Mouse (Mus musculus) cerebellum, adult 18-20 months (tissue): ENCODE measurements around the gene Ptger1.

Experiments
- DNase-seq, 2 experiments: peaks; one replicate each; pipeline ENCODE4 v3.0.0; 2021

The Ptger1 gene

DNA sequence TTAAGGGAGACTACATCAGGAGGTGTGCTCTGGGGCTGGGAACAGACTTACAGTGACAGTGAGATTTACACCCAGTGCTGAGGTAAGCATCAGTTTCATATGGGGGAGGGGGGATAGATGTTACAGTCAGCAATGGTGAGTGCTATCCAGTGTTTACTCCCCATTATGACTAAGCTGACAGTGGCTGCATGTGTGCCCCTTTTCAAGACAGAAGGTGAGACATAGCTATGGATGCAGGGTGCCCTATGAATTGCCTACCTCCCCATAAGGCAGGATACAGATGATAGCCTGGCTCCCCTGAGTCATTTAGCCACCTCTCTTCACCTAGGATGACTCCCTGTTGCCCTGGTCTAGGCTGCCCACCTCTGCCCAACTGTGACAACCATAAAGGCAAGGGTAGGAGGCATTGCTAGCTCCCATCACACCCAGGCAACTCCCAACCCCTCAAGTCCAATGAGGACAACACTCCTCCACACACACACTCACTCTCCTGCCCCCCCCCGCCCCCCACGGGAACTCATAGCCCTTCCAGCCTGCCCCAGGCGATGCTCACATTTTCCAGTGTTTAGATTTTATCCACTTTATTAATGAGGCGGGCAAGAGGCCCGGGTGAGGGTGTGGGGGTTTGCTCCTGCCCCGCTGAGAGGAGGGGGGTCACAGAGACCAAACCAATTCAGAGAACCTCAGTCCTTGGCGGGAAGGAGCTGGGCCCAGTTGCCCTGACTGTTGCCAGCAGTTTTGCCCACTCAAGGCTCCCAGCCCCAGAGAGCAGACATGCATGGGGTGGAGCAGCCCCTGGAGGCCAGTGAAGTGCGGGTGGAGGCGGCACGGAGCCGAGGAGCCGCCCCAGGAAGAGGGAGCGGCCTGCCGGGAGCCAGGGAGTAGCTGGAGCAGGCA is at the start of gene Ptger1:
Gene Ptger1 (plus strand): TSS at position 710 of the 897 bp plus-strand sequence.
- DNase-seq: peak in 1 of 2 experiments; percentile 19

DNA sequence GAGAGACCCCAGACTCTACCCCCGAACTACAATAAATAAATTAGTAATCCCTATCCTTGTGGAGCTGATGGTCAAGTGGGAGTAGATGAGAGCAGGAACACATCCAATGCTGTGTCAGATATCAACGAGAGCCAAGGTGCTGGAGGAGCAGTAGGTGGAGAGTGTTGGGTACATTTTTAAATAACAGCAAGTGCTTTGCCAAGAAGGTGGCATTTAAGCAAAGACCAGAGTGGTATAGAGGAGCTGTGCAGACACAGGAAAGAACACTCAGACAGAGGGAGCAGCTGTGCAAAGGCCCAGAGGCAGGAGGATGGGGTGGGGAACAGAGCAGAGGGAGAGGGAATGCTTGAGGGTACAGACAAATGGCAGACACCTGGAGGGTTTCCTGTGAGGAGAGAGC is 49.4 kb upstream of the Ptger1 start:
- no peak for DNase-seq

DNA sequence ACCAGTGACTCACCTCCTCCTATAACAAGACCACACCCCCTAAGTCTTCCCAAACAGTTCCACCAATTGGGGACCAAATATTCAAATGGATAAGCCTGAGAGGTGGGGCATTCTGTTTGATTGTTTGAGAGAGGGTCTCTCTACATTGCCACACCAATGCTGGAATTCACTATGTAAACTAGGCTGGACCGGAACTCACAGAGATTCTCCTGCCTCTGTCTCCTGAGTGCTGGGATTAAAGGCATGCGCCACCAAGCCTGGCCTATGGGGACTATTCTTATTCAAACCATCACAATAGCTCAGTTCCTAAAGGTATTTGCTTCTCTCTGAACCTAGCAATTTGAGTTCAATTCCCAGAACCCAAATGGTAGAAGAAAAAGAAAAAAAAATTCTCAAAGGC is 47.9 kb upstream of the Ptger1 start:
- DNase-seq: no peak

DNA sequence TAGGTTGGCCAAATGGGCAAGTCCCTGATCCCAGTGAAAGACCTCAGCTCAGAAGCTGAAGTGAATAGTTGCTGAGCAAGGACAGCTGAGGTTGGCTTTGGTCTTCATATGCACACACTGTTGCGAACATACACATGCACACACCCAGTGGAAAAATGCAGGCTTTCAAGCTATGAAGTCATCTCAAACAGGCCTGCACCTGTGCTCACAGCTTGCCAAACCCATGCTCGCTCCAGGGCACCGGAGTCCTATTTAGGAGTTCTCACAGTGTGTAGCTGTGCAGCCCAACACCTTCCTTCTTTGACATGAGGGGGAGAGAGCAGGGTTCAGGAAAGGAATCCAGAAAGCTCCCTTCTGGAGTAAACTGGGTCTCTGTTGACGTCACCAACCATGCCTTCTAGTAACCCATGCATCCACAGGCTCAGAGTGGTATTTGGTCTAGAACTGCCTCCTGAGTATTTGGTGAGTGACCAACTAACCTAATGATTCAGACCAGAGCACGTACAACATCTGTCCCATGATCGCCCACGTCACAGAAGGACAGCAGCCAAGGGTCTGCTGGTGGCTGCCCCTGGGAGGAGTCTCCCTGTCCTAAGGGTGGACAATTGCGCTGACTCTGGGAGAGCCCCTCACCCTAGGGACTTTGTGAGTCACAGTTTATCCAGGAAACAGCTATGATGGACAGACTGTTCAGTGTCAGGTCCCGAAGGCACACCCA is 46.8 kb upstream of the Ptger1 start:
- no peak for DNase-seq

DNA sequence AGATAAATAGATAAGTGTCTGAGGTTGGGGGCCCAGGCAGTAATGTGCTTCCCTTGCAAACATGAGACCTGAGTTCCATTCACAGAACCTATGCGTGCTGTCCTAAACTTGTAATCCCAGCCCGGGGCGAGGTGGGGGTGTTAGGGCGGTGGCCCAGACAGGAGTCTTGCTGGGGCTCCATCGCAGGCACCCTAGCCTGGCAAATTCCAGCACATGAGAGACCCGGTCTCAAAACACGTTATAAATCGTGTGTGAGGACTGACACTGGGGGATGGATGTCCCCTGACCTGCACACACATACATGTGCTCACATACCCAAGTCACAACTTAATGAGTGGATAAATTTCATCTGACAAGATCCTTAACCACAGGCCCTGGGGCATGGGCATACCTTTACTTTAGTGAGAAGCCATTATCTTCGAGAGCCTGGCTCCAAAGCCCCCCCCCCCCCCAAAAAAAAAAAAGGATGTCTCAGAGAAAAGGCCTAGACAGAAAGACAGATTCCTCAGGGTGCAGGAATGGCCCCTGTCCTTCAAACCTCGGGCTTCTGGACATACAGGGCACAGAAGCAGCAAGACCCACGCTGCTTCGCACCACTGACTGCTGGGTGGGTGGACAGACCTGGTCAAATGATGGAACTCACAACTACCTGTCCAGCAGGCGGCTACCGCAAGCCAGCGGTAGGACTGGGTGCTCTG is 44.6 kb upstream of the Ptger1 start:
- DNase-seq: no peak

DNA sequence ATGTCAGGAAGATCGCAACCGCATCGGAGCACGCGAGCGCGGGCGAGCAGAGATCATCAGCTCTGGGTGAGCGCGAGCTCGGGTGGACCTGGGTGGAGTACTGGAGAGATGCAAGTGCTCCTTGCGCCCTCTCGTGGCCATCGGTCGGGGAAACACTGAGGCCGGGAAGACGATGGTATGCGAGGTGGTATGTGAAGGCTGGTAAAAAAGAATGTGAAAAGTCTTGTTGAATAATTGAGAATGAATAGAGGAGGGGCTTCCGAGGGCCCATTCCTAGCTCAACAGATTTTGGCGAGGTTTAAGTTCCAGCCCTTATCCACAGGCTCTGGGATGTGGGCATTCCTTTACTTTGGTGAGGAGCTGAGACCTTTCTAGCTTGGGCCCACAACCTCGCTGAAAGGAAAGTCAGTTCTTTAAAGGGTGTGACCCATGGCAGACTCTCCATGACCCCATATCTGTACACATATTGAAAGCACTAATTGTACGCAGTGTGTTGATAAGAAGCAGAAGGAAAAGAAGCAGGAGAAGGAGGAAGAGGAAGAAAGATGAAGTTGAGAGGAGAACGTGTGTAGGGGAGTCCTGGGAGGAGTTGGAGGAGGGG is 44.0 kb upstream of the Ptger1 start:
- DNase-seq: peak; percentile 95

DNA sequence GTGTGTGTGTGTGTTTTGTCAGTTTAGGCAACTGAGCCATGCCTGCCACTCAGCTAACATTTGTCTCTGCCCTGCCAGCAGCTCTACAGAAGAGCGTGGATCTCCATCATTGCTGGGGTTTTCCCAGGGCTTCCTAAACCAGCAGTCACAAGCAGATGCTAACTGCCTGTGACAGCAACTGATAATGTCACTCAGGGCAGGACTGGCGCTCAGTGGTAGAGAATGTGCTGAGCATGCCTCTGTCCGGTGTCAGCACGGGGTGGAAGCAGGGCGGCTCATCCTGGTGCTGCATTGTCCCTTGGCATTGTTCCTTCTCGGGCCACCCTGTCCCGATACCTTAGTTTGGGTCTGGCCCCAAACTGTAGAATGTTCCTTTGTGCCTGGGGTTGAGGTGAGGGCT is 42.9 kb upstream of the Ptger1 start:
- DNase-seq: no peak

DNA sequence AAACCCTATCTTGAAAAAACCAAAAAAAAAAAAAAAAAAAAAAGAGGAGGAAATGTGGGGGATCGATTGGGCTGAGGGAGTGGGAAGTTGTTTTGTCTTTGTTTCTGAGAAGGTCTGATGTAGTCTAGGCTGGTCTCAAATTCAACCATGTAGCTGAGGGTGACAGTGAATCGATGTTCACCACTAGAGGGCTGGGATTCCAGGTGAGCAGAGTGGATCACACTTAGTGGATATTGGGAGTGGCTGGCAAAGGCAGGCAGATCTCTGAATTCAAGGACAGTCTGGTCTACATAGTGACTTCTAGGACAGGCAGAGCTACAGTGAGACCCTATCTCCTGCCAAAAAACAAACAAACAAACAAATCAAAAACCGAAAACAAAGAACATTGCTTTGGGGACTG is 41.7 kb upstream of the Ptger1 start:
- DNase-seq: peak; percentile 39 to 49

DNA sequence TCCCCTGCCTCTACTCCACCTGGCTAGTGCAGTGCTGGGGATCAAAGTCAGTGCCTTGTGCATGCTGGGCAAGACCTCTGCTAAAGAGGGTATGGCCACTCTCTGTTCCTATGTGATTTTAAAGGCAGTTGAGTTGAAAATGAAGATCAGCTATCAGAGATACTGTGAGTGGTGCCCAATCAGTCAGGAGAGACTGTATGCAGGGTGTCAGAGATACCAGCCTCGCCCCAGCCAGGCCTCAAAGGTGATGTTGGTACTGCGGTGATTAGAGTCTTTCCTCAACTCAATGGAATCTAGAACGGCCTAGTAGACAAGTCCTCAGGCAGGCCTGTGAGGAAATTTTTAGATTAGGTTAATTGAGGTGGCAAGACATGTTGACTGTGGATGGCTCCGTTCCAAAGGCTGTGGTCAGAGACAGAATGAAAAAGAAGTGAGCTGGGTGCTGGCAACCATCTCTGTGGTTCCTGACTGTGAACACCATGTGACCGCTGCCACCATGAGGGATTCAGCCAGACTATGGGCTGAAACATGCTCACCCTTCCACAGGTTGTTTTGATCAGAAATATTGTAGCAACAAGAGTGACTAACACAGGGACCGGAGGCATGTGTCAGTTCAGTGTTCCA is 40.7 kb upstream of the Ptger1 start:
- no peak for DNase-seq

DNA sequence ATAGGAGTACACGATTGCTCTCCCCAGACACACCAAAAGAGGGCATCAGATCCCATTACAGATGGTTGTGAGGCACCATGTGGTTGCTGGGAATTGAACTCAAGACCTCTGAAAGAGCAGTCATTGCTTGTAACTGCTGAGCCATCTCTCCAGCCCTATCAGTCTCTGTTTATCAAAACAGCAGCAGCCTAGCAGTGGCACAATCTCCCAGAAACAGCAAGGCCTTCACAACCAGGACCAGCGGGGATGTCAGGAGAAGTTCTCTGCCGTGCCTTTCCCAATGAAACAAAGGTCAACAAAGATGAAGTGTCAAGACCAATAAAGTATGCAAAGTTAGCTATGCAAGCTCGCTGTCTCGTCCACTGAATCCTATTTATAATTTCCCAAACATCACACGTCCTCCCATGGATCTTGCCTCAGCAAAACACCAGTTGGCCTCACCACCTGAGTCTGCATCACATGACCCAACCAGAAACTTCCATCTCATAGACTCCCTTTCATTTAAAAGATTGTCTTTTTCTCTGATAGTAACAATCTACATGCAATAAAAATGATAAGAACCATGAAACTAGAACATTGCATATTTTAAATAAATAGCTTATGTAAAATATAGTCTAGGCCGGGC is 34.3 kb upstream of the Ptger1 start:
- no peak for DNase-seq

DNA sequence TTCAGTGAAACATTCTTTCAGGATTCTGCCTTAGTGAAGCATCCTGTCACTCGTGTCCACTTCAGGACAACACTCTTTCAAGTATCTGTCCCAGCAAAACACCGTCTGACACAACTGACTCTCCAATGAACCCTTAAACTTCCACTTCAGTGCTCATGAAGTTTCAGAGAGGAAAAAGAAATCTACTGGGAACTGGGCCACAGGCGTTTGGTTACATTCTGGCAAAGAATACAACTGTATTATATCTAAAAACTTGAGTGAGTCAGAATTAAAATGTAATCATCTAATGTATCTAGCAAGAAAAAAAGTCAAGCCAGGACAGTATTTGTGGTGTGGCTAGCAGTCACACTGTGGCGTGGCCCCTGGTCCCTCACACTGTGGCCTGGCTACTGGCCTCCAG is 27.6 kb upstream of the Ptger1 start:
- DNase-seq: no peak

DNA sequence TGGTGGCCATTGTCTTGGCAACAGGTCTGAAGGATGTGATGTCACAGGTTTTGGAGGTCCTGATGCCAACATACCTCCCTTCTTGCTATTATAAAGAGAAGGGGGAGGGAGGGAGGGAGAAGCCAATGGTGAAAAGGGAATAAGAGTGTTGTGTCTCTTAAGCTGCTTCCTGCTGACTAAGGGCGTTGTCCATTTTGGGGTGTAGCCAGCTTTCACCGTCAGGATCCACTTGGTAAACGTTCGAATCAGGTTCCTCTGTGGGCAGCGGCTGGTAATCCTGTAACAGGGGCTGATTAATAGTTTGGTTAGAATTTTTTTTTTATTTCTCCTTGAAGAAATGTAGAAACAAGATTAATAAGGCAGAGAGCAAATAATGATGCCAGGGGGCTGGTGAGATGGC is 26.8 kb upstream of the Ptger1 start:
- DNase-seq: no peak

DNA sequence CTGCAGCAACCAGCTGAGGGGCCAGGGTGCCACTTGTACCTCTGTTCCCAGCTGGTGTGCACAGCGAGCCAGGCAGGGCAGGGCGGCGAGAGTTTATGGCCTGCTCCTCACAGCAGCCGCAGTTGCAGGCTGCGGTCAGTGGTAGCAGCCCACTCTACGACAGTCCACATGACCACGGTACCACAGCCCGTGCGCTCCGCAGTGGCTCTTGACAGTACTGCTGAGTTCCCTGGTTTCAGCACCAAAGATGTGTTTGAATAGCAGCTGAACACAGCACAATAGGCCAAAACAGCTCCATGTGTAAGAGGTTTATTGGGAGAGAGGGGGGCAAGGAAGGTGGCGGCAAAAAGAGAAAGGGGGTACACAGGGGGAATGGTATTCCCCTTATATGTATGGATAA is 19.0 kb upstream of the Ptger1 start:
- no peak for DNase-seq

DNA sequence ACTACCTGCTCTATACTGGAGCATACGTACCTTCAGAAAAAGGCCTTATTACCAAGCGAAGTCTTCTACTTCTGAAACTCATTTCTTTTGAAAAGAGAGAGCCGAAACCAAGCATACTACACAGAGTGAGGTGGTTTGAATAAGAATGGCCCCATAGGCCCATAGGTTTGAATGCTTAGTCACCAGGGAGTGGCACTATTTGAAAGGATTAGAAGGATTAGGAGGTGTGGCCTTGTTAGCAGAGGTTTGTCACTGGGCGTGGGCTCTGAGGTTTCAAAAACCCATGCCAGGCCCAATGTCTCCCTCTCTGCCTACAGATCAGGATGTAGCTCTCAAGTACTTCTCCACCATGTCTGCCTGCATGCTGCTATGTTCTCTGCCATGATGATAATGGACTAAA is 18.4 kb upstream of the Ptger1 start:
- no peak for DNase-seq

DNA sequence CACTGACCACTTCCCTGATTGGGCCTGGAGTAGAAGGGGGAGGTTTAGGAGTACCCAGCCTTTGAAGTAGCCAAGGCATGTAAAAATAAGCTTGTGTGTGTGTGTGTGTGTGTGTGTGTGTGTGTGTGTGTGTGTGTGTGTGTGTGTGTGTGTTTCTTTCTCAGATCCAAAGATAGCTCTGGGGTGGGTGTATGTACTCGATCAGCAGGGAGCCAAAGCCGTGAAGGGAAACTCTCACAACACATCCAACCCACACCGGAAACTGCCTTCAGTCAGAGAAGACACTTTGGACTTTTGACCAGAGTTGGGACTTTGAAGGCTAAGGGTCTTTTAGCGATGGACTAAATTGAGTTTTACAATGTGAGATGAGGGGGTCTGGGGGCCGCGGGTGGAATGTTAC is 16.8 kb upstream of the Ptger1 start:
- DNase-seq: no peak

DNA sequence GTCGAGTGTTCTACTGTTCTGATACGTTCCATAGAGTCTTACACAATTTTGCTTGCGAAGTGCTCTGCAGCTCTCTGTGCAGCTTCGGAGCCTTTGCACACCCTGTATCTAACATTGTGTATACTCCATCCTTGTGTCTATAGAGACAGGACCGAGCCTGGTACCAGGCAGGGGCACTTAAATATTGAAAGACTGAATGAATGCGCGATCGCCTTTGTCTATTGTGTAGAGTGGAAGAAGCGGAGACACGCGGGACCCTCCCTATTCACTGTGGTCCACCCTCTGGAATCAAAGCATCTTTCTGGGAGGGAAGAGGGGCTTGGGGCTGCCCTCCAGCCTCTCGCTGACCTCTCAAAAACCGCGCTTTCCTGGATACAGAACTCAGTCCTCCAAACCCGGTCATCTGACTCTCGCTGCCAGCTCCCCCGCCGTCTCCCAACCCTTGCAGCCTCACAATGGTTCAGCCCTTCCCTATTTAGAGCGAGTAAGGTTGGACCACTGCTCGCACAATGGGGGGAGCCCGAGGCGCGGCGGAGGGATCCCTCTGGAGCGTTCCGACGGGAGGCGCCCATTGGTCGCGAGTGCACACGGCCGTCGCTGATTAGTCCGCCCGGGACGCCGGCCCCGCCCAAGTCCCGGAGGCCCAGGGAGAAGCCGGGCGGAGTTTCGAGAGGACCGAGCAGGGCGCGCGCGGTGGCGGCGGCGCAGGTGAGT is 14.3 kb upstream of the Ptger1 start, which contains the start of gene Gipc1:
Gene Gipc1 (plus strand): TSS at position 648 of the 714 bp plus-strand sequence.
- DNase-seq: peak; percentile 96 to 97

DNA sequence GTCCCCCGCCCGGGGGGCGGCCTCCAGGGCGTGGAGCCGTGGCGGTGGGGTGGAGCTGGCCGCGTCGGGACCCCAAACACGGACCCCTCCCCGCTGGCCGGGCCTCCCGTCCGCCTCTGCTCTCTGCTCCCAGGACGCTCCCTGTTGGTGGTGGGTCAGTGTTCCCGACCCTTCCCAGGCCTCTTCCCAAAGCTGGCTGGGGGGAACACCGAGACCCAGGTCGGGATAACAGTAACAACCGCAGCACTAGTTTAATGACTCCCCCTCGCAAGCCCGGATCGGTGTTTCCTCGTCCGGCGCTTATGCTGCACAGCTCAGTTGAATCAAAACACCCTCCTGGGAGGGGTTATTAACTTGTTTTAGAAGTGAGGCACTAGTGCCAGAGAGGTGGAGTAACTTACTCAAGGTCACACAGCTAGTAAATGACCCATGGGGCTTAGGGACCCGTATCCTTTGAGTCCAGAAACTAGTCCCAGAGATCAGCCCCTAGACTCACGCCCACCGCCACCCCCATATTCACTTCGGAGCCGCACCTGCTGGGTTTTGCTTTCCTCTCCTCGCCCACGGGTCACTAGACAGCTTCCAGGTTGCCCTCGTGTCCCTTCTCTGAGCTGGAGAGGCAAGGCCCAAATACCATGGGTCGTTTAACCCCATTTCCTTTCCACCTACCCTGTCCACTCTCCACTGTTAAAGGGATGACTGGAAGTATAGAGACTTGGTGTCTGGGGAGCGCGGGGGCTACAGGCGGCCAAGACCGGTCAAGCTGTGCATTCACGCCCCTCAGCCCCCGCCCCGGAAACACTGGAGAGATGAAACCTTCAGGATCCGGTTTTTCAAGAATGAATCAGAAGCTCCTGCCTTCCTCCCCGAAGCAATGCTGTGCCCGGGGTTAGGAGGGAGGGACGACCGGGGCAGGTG is 13.5 kb upstream of the Ptger1 start:
- DNase-seq: peak in 1 of 2 experiments; percentile 25

DNA sequence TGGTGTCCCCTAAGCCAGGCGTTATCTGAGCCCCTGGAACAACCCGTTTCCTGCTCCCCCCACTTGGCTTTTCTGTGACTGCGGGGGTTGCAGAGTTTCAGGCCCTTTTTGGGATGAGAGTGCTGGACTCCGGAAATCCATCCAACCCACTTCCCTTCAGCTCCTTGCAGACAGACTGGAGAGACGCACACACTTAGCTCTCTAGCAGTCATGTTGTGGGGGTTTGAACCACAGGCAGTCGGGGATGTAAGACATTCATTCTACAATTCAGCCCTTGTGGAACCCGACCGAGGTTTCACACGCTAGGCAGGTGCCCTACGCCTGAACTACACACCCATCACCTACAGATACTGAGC is 12.8 kb upstream of the Ptger1 start:
- DNase-seq: no peak

DNA sequence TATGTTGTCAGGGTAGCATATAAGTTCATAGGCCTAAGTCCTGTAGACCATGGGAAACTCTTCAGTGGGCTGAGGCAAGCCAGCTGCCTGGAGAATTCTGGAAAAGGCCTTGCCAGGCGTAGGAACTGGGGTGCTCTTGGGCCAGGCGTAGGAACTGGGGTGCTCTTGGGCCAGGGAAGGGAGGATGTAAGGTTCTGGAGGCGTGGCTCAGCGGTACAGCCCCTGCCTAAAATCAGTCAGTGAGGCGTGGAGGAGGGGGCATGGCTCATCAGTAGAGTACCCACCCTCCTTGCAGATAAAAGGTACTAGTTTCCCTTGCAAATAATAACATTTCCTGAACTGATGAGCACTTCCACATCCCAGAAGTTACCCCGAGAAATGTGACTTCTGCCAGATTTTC is 11.8 kb upstream of the Ptger1 start:
- DNase-seq: no peak

DNA sequence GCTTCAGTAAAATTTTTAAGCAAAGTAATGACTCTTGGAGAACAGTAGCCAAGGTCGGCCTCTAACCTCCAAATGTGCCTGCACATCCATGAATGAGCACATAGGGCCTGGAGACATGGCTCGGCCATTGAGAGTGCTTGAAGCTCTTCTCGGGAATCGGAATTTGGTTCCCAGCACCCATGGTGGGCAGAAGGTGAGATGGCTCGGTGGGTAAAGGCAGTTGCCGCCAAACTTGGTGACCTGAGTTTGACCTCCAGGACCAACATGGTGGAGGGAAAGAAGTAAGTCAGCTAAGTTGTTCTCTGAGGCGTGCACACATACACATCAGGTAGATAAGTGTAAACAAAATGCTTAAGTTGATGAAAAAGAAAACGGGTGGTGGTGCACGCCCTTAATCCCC is 10.4 kb upstream of the Ptger1 start:
- no peak for DNase-seq
